Mouse (Mus musculus) bone marrow macrophage, adult 2 months (primary cell): ENCODE data around the gene Grik4.

Experiments
- CTCF ChIP-seq: IDR thresholded peaks from 2 replicates; pipeline ENCODE4 v1.5.1; 2012; ENCODE audit warnings: low read depth, mild to moderate bottlenecking, low read length, moderate library complexity
- POLR2A ChIP-seq: IDR thresholded peaks from 2 replicates; pipeline ENCODE4 v1.6.1; 2012; ENCODE audit warnings: mild to moderate bottlenecking, low read depth, low read length, borderline replicate concordance

GRCm38 (mm10) chr9:42967731-42968130 lies 23.4 kb upstream of the Grik4 start:
- TF ChIP-seq CTCF (no peak), POLR2A (no peak)
